Mouse (Mus musculus) gastrocnemius, postnatal 25 days (tissue): Measurements from ENCODE around the gene Spg11. TPM values are rescaled to one million over a fixed set of nuclear protein-coding genes. Genes with fewer than 3 reads are reported as not detected.
A peak's percentile ranks its signal among the peaks of the same experiment; 100 is the strongest.
"Not testable (repeated sequence)": the region's sequence is repeated elsewhere in the genome, so short reads cannot be mapped to it uniquely, and the experiment has no call there.

Experiments used
- DNase-seq: peaks from one replicate; pipeline ENCODE4 v3.0.0; 2022
- microRNA-seq, 2 experiments: library from miRNA; unstranded; fragments of <30 nt; microRNA quantifications; one replicate each; pipeline ENCODE4 v1.2.0; 2021; ENCODE audit warnings: borderline replicate concordance in 2 of 2
- total RNA-seq, 2 experiments: library from RNA; stranded (reverse); gene quantifications; 1 replicate in 1 of 2; 2 replicates in 1 of 2; pipeline ENCODE4 v1.2.3; 2021

Gene Spg11
- total RNA-seq, 2 experiments from 2014 or later, result 5.0 to 5.6 TPM

DNA sequence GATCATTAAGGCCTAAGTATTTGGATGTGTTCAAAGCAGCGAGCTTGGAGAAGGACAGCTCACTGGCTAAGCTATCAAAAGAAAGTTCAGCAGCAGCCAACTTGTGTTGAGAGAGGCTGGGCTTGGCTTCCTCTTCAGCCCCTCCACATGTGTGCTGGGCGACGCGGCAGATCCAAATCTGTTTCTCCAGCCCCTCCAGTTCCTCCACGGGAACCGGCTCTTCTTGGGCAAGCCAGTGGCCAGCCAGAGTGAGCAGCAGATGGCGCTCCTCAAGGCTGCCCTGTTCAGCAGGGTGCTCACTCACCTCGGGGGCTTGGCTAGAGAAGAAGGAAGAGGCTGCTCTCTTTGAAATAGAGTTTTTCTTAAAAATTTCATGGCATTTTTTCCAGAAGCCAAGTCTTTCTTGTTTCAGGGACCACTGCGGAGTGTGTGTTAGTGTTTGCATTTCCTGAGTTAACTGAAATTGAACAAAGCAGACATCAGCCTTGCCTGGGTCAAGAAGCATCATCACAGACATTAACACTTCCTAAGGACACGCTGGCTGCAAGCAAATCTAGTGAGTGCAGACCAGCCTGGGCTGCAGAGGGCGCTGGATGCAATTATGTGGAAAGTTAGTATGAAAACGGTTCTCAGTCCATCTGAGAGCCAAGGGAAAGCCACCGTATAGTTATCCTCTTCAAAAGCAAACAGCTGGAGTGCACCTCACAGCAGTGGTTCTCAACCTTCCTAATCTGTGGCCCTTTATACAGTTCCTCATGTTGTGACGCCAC is 52.8 kb downstream of the Spg11 start:
- no peak for DNase-seq

DNA sequence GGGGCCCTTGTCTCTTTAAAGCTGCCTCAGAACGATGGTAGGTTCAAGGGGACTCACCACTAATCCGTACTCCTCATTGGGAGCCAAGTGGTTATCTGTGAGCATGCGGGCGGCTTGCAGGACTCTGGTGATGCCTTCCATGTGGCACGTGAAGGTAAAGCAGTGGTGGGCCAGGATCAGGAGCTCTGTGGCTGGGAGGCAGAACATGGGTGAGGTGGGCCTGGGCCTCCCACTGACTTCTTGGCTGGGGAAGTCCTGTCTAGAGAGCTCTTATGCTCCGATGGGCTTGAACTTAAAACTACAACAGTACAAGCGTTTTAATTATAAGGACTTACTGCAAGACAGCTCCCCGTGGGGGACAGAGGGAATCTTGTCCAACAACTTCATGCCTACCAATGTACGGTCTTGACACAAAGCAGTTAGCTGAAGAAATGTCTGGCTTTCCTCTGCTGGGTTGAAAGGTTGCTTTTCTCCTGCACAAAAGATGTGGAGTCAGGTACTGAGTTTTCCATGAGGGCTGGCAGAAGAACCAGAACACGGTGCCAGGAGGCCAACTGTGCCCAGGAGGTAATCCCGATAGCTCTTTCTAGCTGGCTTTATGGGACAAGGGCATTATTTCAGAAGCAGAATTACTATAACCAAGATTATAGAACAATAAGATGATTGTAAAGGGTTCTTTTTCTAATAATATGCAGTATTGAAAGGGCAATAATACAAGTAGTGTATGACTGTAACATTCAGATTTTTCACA is 58.6 kb downstream of the Spg11 start:
- DNase-seq, result no peak

DNA sequence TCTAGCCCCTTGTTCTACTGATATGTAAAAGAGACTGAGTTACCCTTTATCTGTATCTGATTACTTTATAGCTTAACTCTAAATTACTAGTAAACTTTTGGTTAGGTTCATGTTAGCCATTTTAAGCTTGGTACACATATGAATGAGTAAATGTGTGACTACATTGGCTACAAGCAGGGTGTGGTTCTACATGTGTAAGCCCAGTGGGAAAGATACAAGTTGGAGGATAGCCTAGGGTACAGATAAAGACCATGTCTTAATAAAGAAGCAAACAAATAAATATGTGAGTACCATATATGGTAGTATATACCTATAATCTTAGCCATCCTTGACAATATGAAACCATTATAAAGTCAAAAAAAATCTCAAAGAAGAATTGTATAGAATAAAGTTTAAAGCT is 74.3 kb downstream of the Spg11 start:
- DNase-seq, result no peak

DNA sequence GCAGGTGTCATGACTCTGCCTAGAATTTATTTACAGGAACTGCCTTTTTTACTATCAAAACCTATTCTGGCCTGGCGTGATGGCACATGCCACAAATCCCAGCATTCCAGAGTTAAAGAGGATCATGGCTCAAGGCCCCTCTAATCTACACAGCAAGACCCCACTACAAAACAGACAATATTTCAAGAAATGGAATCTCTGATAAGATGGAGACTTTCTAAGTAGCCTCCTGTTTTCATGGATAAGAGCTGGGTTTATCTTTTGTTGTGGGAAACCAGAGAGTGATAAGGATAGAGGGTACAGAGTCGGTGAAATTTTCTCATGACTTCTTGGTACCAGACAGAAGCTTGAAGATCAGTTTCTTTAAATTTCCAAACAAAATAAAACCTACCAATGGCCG is 82.1 kb downstream of the Spg11 start:
- no peak for DNase-seq

DNA sequence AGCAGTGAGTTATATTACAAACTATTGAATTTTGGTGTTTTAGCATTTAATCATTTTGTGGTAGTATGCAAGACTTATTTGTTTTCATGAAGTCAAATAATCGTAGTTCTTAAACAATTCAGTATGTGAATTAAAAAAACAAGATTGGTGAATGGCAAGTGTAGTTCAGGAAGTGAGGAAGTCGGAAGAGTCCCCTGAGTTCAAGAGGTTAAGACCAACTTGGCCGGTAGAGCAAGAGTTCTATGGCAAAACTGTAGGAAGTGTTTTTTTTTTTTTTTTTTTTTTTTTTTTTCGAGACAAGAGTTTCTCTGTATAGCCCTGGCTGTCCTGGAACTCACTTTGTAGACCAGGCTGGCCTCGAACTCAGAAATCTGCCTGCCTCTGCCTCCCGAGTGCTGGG is 86.2 kb downstream of the Spg11 start:
- no peak for DNase-seq

DNA sequence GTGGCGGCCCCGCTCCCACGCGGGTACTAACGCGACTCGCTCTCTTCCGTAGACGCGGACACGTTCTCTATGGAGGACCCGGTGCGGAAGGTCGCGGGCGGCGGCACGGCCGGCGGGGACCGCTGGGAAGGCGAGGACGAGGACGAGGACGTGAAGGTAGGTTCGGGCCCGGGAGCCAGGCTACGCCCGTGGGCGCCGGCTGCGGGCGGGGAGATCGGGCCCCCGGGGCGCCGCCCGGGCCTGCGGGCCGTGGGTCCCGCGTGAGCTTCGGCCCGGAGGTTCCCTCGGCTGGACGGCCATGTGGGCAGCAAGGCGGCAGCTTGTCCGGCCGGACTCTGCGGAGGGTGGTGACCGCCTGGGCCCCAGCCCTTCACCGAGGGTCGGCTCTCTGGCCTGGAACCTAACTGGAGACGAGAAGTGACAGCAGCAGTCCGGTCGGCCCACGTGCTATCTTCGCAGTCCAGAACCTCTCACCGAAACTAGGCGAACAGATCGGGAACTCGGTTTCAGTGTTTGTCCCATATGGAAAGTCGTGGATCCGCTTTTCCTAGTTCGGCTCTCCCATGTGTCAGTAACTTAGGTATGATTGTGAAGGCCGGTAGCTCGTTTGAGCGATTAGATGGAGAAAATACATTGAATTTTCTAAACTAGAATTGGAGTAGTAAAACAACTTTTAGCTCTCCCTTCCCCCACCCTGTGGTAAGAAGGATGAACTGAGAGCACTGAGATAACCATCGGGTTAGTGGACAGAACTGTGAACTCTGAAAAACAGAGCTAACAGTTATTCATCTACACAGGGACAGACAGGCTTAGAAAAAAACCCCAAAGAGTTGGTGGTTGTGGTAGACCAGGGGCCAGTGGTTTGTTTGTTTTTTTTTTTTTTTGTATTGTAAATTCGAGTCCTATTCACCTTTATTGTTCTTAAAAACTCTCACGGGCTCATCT is 89.2 kb downstream of the Spg11 start:
- peak; percentile 61 for DNase-seq

DNA sequence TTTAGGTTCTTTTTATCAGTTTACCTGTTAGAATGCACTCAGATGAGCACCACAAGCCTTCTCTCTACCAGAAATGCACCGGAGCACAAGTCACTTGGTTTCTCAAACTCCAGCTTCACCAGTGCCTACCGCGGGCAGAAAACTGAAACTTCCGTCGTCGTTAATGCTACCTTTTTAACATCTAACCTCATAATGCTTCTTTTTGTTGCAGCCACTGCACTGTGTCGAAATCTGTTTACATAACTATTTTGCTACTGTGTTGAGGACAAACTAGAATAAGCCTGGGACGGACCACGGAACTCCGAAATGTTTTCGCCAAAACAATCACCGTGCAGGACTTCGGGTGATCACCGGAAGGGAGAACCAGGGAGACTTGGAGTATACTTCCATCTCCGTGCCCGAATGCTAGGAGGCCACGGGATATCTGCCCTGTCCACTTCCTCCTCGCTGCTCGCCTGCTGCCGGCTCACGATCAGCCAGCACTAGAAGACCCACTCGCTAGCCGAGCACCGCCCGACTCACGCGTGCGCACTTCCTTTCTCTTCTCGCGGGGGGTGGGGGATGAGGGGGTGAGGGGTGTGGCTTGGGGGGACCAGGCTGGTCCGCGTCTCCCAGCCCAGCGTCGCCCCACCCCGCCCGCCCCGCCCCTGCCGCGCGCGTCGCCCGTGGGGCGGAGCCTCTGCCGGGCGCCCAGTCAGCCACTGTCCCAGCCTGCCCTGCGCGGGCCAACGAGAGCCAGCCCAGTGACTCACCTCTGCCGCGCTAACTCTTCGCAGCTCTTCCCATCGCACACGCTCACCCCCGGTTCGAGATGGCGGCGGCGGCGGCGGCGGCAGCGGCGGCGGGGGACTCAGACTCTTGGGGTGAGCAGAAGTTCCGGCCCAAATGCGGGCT is 90.1 kb downstream of the Spg11 start, which contains the start of gene Eif3j1:
Gene Eif3j1, plus strand, starts transcription at position 685 of the 894 bp plus-strand sequence.
- DNase-seq, result peak; percentile 97

DNA sequence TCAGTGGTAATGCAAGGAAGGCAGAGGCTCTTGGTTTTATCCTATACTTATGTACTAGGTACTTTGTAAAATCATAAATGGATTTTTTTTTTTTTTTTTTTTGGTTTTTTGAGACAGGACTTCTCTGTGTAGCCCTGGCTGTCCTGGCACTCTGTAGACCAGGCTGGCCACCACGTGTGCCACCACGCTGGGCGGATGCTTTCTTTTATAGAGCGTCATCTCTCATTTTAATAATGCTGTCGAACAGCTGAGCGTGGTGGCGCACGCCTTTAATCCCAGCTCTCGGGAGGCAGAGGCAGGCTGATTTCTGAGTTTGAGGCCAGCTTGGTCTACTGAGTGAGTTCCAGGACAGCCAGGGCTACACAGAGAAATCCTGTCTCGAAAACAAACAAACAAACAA is 91.1 kb downstream of the Spg11 start:
- not testable (repeated sequence) for DNase-seq

DNA sequence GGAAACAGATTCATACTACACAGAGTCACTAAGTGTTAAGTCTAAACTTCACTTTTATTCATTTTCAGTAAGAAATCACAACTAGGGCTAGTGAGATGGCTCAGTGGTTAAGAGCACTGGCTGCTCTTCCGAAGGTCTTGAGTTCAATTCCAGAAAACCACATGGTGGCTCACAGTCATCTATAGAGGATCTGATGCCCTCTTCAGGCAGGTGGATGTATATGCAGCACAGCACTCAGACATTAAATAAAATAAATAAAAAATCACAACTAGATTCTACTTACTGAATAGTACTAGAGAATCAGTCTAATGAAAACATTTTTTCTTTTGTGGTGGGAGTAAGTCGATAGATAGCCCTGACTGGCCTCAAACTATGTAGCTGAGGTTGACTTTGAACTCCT is 95.9 kb downstream of the Spg11 start:
- DNase-seq, result no peak

DNA sequence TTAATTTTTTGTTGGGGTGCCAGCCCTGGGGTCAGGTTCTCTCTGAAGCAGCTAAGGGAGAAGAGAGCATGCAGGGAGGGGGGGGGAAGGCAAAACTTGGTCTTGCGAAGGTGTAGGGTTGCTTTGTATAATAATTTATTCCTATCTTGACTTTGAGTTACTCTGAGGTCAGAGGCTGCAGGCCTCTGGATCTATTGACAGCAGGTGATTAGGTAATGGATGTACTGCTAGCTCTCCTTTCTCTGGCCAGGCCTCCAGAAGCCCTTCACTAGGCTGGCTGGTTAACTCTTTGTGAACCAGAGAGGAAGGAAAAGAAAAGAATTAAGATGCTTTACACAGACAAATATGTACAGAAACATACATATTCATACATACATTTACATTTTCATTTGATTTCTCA is 99.5 kb downstream of the Spg11 start:
- no peak for DNase-seq

DNA sequence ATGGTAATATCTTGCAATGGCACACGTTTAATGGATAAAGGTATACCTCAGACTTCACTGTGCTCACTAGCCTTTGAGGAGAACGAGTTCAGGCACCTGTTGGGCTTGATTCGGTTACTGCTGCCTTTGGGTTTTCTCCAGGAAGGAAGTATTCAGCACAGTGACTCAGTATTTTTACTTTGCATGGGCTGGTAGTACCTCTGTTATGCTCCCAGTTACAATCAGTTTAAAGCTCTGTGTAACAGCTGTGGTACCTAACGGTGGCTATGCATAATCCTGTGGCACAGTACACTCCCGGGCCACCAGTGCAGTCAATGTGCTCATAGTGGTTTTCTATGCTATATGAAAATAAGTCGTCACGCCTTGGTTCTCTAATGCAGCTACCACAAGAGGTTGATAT is 106.7 kb downstream of the Spg11 start:
- DNase-seq, result no peak

DNA sequence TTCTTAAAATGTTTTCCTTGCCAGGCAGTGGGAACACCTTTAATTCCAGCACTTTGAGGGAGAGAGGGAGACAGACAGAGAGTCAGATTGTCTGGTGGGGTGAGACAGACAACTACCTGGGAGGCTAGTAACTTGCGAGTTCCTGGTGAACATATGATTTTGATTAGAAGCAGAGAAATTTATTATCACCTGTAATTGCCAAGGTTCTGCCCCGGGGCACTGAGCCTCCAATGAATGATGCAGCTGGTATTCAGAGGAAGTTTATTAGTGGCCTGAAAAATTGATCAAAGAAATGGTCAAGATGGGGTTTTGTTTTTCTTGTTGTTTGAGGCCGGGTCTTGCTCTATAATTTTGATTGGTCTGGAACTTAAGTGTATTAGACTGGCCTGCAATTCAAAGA is 109.4 kb downstream of the Spg11 start:
- DNase-seq, result no peak

Small RNA genes lying within 50 kb of the gene (microRNA-seq; reads per million reads assigned to microRNA genes)
- gene Gm47314, result 0 reads per million in 2 experiments

Other genes with a start within 250 kb of the Spg11 start
- gene Ctdspl2, start 162.4 kb downstream of the Spg11 start, total RNA-seq, result 1 to 10 TPM; 7.2 to 7.6 TPM
- gene Mageb3, start 162.3 kb downstream of the Spg11 start, total RNA-seq, result under 1 TPM in 1 of 2 experiments, not detected in 1; 0.15 TPM
- 10 to 100 TPM; 24.1 to 24.8 TPM for gene Eif3j1, start 89.8 kb downstream of the Spg11 start, total RNA-seq
- gene B2m, start 29.3 kb upstream of the Spg11 start, total RNA-seq, result 100 to 1,000 TPM in 1 of 2 experiments, 10 to 100 TPM in 1; 61.7 to 111 TPM
- gene Trim69, start 42.3 kb upstream of the Spg11 start, total RNA-seq, result not detected
- not detected for gene Patl2, start 67.8 kb upstream of the Spg11 start, total RNA-seq
- not detected for gene Terb2, start 67.9 kb upstream of the Spg11 start, total RNA-seq
- 10 to 100 TPM; 37.8 to 39.9 TPM for gene Sord, start 116.4 kb upstream of the Spg11 start, total RNA-seq
- gene Duox2, start 180.1 kb upstream of the Spg11 start, total RNA-seq, result under 1 TPM; 0.08 to 0.16 TPM
- not detected for gene Duoxa2, start 180.5 kb upstream of the Spg11 start, total RNA-seq
- 1 to 10 TPM in 1 of 2 experiments, under 1 TPM in 1; 0.95 to 1.1 TPM for gene Duoxa1, start 195.3 kb upstream of the Spg11 start, total RNA-seq
- gene Duox1, start 197.3 kb upstream of the Spg11 start, total RNA-seq, result under 1 TPM; 0.46 to 0.72 TPM